Mouse (Mus musculus): ENCODE results near the gene Crb1.

GRCm38 (mm10) chr1:139375900-139376299 lies 1.0 kb downstream of the Crb1 start:
- TF ChIP-seq GATA1 (IDR thresholded peaks at IDR 0.05; ENCODE audit: borderline replicate concordance, low read length), result no peak
- no peak for TF ChIP-seq FLI1 (IDR thresholded peaks at IDR 0.05; ENCODE audit: low read length)
